Mouse (Mus musculus): ENCODE data around the gene Ppt2.
A peak's percentile ranks its signal among the peaks of the same experiment; 100 is the strongest.

The Ppt2 gene

GRCm38 (mm10) chr17:34585121-34585520 lies 43.2 kb downstream of the Ppt2 start:
- Histone ChIP-seq H3K27me3 (ENCODE audit: control insufficient read depth, insufficient read depth, low read length, poor library complexity, severe bottlenecking) (no peaks in the 10 kb centered on the region), H3K36me3 (ENCODE audit: control insufficient read depth, insufficient read depth, low read length, poor library complexity, severe bottlenecking) (no peaks in the 10 kb centered on the region)
- no peak for DNase-seq (ENCODE audit: low read depth, low spot score)

- Histone ChIP-seq H3K27me3 (ENCODE audit: control insufficient read depth, insufficient read depth, low read length, poor library complexity, severe bottlenecking) (no peaks in the 10 kb centered on the region), H3K36me3 (ENCODE audit: control insufficient read depth, insufficient read depth, low read length, poor library complexity, severe bottlenecking) (no peaks in the 10 kb centered on the region)
- DNase-seq (ENCODE audit: low read depth, low spot score): no peak
These were observed 44.5 kb downstream of the Ppt2 start for GRCm38 (mm10) chr17:34583819-34584218.

GRCm38 (mm10) chr17:34583397-34583796 lies 44.9 kb downstream of the Ppt2 start:
- no peak for DNase-seq (ENCODE audit: low read depth, low spot score)
- H3K36me3 ChIP-seq (ENCODE audit: control insufficient read depth, insufficient read depth, low read length, poor library complexity, severe bottlenecking): no peaks in the 10 kb centered on the region
- H3K27me3 ChIP-seq (ENCODE audit: control insufficient read depth, insufficient read depth, low read length, poor library complexity, severe bottlenecking): no peaks in the 10 kb centered on the region

- H3K36me3 ChIP-seq (ENCODE audit: control insufficient read depth, insufficient read depth, low read length, poor library complexity, severe bottlenecking): no peaks in the 10 kb centered on the region
These were observed 45.8 kb downstream of the Ppt2 start for GRCm38 (mm10) chr17:34582528-34582927.

GRCm38 (mm10) chr17:34578070-34578469 lies 50.2 kb downstream of the Ppt2 start:
- no peaks in the 10 kb centered on the region for H3K27me3 ChIP-seq (ENCODE audit: control insufficient read depth, insufficient read depth, low read length, poor library complexity, severe bottlenecking)
- DNase-seq (ENCODE audit: low read depth, low spot score): peak; percentile 83
- no peaks in the 10 kb centered on the region for H3K36me3 ChIP-seq (ENCODE audit: control insufficient read depth, insufficient read depth, low read length, poor library complexity, severe bottlenecking)

More at GRCm38 (mm10) chr17:34582528-34582927, 45.8 kb downstream of the Ppt2 start:
- no peaks in the 10 kb centered on the region for H3K27me3 ChIP-seq (ENCODE audit: control insufficient read depth, insufficient read depth, low read length, poor library complexity, severe bottlenecking)
- no peak for DNase-seq (ENCODE audit: low read depth, low spot score)

GRCm38 (mm10) chr17:34576577-34576976 lies 51.7 kb downstream of the Ppt2 start:
- no peaks in the 10 kb centered on the region for H3K27me3 ChIP-seq (ENCODE audit: control insufficient read depth, insufficient read depth, low read length, poor library complexity, severe bottlenecking)
- no peaks in the 10 kb centered on the region for H3K36me3 ChIP-seq (ENCODE audit: control insufficient read depth, insufficient read depth, low read length, poor library complexity, severe bottlenecking)
- DNase-seq (ENCODE audit: low read depth, low spot score): no peak

GRCm38 (mm10) chr17:34572361-34572760 lies 55.9 kb downstream of the Ppt2 start:
- peak; percentile 10 for DNase-seq (ENCODE audit: low read depth, low spot score)
- no peaks in the 10 kb centered on the region for H3K27me3 ChIP-seq (ENCODE audit: control insufficient read depth, insufficient read depth, low read length, poor library complexity, severe bottlenecking)

GRCm38 (mm10) chr17:34571875-34572274 lies 56.4 kb downstream of the Ppt2 start:
- peak; percentile 53 for DNase-seq (ENCODE audit: low read depth, low spot score)
- H3K36me3 ChIP-seq (ENCODE audit: control insufficient read depth, insufficient read depth, low read length, poor library complexity, severe bottlenecking): no peaks in the 10 kb centered on the region
- no peaks in the 10 kb centered on the region for H3K27me3 ChIP-seq (ENCODE audit: control insufficient read depth, insufficient read depth, low read length, poor library complexity, severe bottlenecking)

More at GRCm38 (mm10) chr17:34572361-34572760, 55.9 kb downstream of the Ppt2 start:
- no peaks in the 10 kb centered on the region for H3K36me3 ChIP-seq (ENCODE audit: control insufficient read depth, insufficient read depth, low read length, poor library complexity, severe bottlenecking)

- no peaks in the 10 kb centered on the region for H3K36me3 ChIP-seq (ENCODE audit: control insufficient read depth, insufficient read depth, low read length, poor library complexity, severe bottlenecking)
- DNase-seq (ENCODE audit: low read depth, low spot score): no peak
- H3K27me3 ChIP-seq (ENCODE audit: control insufficient read depth, insufficient read depth, low read length, poor library complexity, severe bottlenecking): no peaks in the 10 kb centered on the region
These were observed 58.4 kb downstream of the Ppt2 start for GRCm38 (mm10) chr17:34569919-34570318.

GRCm38 (mm10) chr17:34568421-34568820 lies 59.9 kb downstream of the Ppt2 start:
- no peaks in the 10 kb centered on the region for H3K36me3 ChIP-seq (ENCODE audit: control insufficient read depth, insufficient read depth, low read length, poor library complexity, severe bottlenecking)
- H3K27me3 ChIP-seq (ENCODE audit: control insufficient read depth, insufficient read depth, low read length, poor library complexity, severe bottlenecking): no peaks in the 10 kb centered on the region
- no peak for DNase-seq (ENCODE audit: low read depth, low spot score)

GRCm38 (mm10) chr17:34567311-34567710 lies 61.0 kb downstream of the Ppt2 start:
- no peak for DNase-seq (ENCODE audit: low read depth, low spot score)
- H3K36me3 ChIP-seq (ENCODE audit: control insufficient read depth, insufficient read depth, low read length, poor library complexity, severe bottlenecking): no peaks in the 10 kb centered on the region

More at GRCm38 (mm10) chr17:34567311-34567710, 61.0 kb downstream of the Ppt2 start:
- no peaks in the 10 kb centered on the region for H3K27me3 ChIP-seq (ENCODE audit: control insufficient read depth, insufficient read depth, low read length, poor library complexity, severe bottlenecking)

Measured in splenic B cell, adult 2 months (primary cell).